11 mouse cellular contexts compared by ENCODE assay signal in genomic region chr7:12422855-12423254, GRCm38 (mm10). TPM values are rescaled to one million over a fixed set of nuclear protein-coding genes. Genes with fewer than 3 reads are reported as not detected.
DNase-seq lines count a peak whose midpoint lies in the region; ATAC-seq lines count a peak whose summit lies in the region.
"Had no signal": no experiment of that assay in that cellular context is flagged by ENCODE, and none has a peak within 500 bp of the region (broad histone marks: within the 10 kb centered on the region; RNA-seq: fewer than 3 reads in every experiment).

No protein-coding gene starts in this region.

- ATAC-seq in kidney, embryonic 16.5 days (ENCODE audit: low FRiP score, low TSS enrichment), result no peak
- no peak for ATAC-seq in embryonic facial prominence, embryonic 15.5 days (ENCODE audit: insufficient number of reproducible peaks, low FRiP score, low TSS enrichment, low read depth)
- no peak for ATAC-seq in intestine, embryonic 15.5 days
- ATAC-seq in midbrain, embryonic 16.5 days, result peak; percentile 51

- peak overlapping the region; percentile 57; the same call in 1 of the 2 replicates for H3K4me2 ChIP-seq in kidney, embryonic 16.5 days (replicated peaks; ENCODE audit: low read depth, low read length)
- peak overlapping the region; percentile 54; the same call in 1 of the 2 replicates for H3K4me2 ChIP-seq in embryonic facial prominence, embryonic 15.5 days (replicated peaks)
- H3K4me2 ChIP-seq in intestine, embryonic 15.5 days (replicated peaks), result peak overlapping the region; percentile 79; the same call in 1 of the 2 replicates
- H3K4me2 ChIP-seq in midbrain, embryonic 16.5 days (ENCODE audit: low read length), result peak overlapping the region; percentile 67; the same call in 1 of the 2 replicates

- no peaks in the 10 kb centered on the region for H3K9me3 ChIP-seq in kidney, embryonic 16.5 days (ENCODE audit: low read length)
- H3K9me3 ChIP-seq in embryonic facial prominence, embryonic 15.5 days (replicated peaks), result 0 out of 2 replicates have a peak, but pooled peaks cover 4% of the 10 kb centered on the region
- H3K9me3 ChIP-seq in intestine, embryonic 15.5 days, result no peaks in the 10 kb centered on the region
- no peaks in the 10 kb centered on the region; the same call in 1 of the 2 replicates for H3K9me3 ChIP-seq in midbrain, embryonic 16.5 days (replicated peaks; ENCODE audit: control insufficient read depth, low read length, poor library complexity, severe bottlenecking)

- H3K9ac ChIP-seq in kidney, embryonic 16.5 days (replicated peaks; ENCODE audit: low read length), result no peak overlapping the region
- no peak overlapping the region for H3K9ac ChIP-seq in embryonic facial prominence, embryonic 15.5 days
- H3K9ac ChIP-seq in intestine, embryonic 15.5 days, result no peak overlapping the region
- peak overlapping the region; percentile 77; the same call in 1 of the 2 replicates for H3K9ac ChIP-seq in midbrain, embryonic 16.5 days (ENCODE audit: low read depth, low read length)

- no peak for DNase-seq in kidney, adult 8-10 months
- no peak for DNase-seq in urinary bladder, postnatal 25 days (ENCODE audit: low spot score)
- no peak for DNase-seq in adrenal gland, adult 18-20 months (ENCODE audit: low spot score in 2 of 2)
- no peak for DNase-seq in layer of hippocampus, adult 9-11 months

- peaks cover 7% of the 10 kb centered on the region for H3K4me1 ChIP-seq in kidney, embryonic 16.5 days (ENCODE audit: insufficient read depth, low read length)
- H3K4me1 ChIP-seq in embryonic facial prominence, embryonic 15.5 days, result peaks cover 6% of the 10 kb centered on the region; the same call in 1 of the 2 replicates
- no peaks in the 10 kb centered on the region for H3K4me1 ChIP-seq in intestine, embryonic 15.5 days (replicated peaks)
- H3K4me1 ChIP-seq in midbrain, embryonic 16.5 days (ENCODE audit: control insufficient read depth, insufficient read depth, low read length), result peaks cover 12% of the 10 kb centered on the region

- peak overlapping the region; percentile 63 for H3K4me3 ChIP-seq in kidney, embryonic 16.5 days (ENCODE audit: low read length)
- H3K4me3 ChIP-seq in embryonic facial prominence, embryonic 15.5 days (replicated peaks), result peak overlapping the region; percentile 65
- H3K4me3 ChIP-seq in intestine, embryonic 15.5 days (replicated peaks), result peak overlapping the region; percentile 54; the same call in 1 of the 2 replicates
- H3K4me3 ChIP-seq in midbrain, embryonic 16.5 days (ENCODE audit: low read depth, low read length), result peak overlapping the region; percentile 54

- no peaks in the 10 kb centered on the region for H3K36me3 ChIP-seq in kidney, embryonic 16.5 days (ENCODE audit: insufficient read depth, low read length)
- peaks cover 15% of the 10 kb centered on the region; the same call in 1 of the 2 replicates for H3K36me3 ChIP-seq in embryonic facial prominence, embryonic 15.5 days
- no peaks in the 10 kb centered on the region for H3K36me3 ChIP-seq in intestine, embryonic 15.5 days
- peaks cover 10% of the 10 kb centered on the region for H3K36me3 ChIP-seq in midbrain, embryonic 16.5 days (ENCODE audit: control insufficient read depth, insufficient read depth, low read length)

- 66% methylated on average over 3 of the region's 3 CpGs for WGBS in kidney, embryonic 16.5 days
- 56% methylated on average over 3 of the region's 3 CpGs for WGBS in embryonic facial prominence, embryonic 15.5 days
- 60% methylated on average over 3 of the region's 3 CpGs for WGBS in intestine, embryonic 15.5 days
- WGBS in midbrain, embryonic 16.5 days, result 62% methylated on average over 3 of the region's 3 CpGs

- no peaks in the 10 kb centered on the region for H3K27me3 ChIP-seq in kidney, embryonic 16.5 days (ENCODE audit: insufficient read depth, low read length)
- no peaks in the 10 kb centered on the region for H3K27me3 ChIP-seq in embryonic facial prominence, embryonic 15.5 days
- no peaks in the 10 kb centered on the region for H3K27me3 ChIP-seq in intestine, embryonic 15.5 days (replicated peaks)
- no peaks in the 10 kb centered on the region for H3K27me3 ChIP-seq in midbrain, embryonic 16.5 days (ENCODE audit: control insufficient read depth, insufficient read depth, low read depth, low read length)

- H3K27ac ChIP-seq in kidney, embryonic 16.5 days (ENCODE audit: low read length), result no peak overlapping the region
- H3K27ac ChIP-seq in embryonic facial prominence, embryonic 15.5 days (replicated peaks), result no peak overlapping the region
- H3K27ac ChIP-seq in intestine, embryonic 15.5 days, result no peak overlapping the region
- no peak overlapping the region for H3K27ac ChIP-seq in midbrain, embryonic 16.5 days (ENCODE audit: low read length)

RNA-seq across cellular contexts. Expression of gene Zfp551, which starts 0.3 kb away (rescaled TPM):
- polyA plus RNA-seq in kidney, embryonic 16.5 days (2015; fragmentation: Nextera tagmentation; extraction: Ambion mirVana), result 3.7 and 4.6 TPM in 2 replicates
- 5.1 and 5.2 TPM in 2 replicates for polyA plus RNA-seq in embryonic facial prominence, embryonic 15.5 days (2015; fragmentation: Nextera tagmentation; extraction: Ambion mirVana)
- 3.1 and 3.2 TPM in 2 replicates for polyA plus RNA-seq in intestine, embryonic 15.5 days (2015; fragmentation: Nextera tagmentation; extraction: Ambion mirVana)
- polyA plus RNA-seq in midbrain, embryonic 16.5 days (2015; fragmentation: Nextera tagmentation; extraction: Ambion mirVana), result 12.2 and 13.0 TPM in 2 replicates
- total RNA-seq in adrenal gland, adult 18-20 months (2021), result 1 to 10 TPM; 3.7 to 5.3 TPM

RNA-seq across cellular contexts. Expression of gene Vmn1r84, which starts 53.8 kb away (rescaled TPM):
- polyA plus RNA-seq in kidney, embryonic 16.5 days (2015; fragmentation: Nextera tagmentation; extraction: Ambion mirVana), result not detected in 2 replicates
- 0.07 TPM in 1 of 2 replicates, not detected in the other for polyA plus RNA-seq in embryonic facial prominence, embryonic 15.5 days (2015; fragmentation: Nextera tagmentation; extraction: Ambion mirVana)
- not detected in 2 replicates for polyA plus RNA-seq in intestine, embryonic 15.5 days (2015; fragmentation: Nextera tagmentation; extraction: Ambion mirVana)
- not detected in 2 replicates for polyA plus RNA-seq in midbrain, embryonic 16.5 days (2015; fragmentation: Nextera tagmentation; extraction: Ambion mirVana)
- total RNA-seq in adrenal gland, adult 18-20 months (2021), result not detected
- total RNA-seq: ES-E14; hematopoietic stem cell, adult 5-6 weeks; monocyte, adult 5-6 weeks had no signal

RNA-seq across cellular contexts. Expression of gene Zfp606, which starts 55.2 kb away (rescaled TPM):
- polyA plus RNA-seq in kidney, embryonic 16.5 days (2015; fragmentation: Nextera tagmentation; extraction: Ambion mirVana), result 26.0 and 26.1 TPM in 2 replicates
- 18.2 and 18.6 TPM in 2 replicates for polyA plus RNA-seq in embryonic facial prominence, embryonic 15.5 days (2015; fragmentation: Nextera tagmentation; extraction: Ambion mirVana)
- polyA plus RNA-seq in intestine, embryonic 15.5 days (2015; fragmentation: Nextera tagmentation; extraction: Ambion mirVana), result 13.4 and 16.4 TPM in 2 replicates
- 45.6 and 50.9 TPM in 2 replicates for polyA plus RNA-seq in midbrain, embryonic 16.5 days (2015; fragmentation: Nextera tagmentation; extraction: Ambion mirVana)
- total RNA-seq in adrenal gland, adult 18-20 months (2021), result 1 to 10 TPM; 7.4 to 9.2 TPM
